Mouse (Mus musculus) megakaryocyte, embryonic 14.5 days (primary cell): ENCODE data around the gene Atg2a.

Experiments
- FLI1 ChIP-seq: IDR thresholded peaks from 2 replicates; pipeline ENCODE4 v1.6.1; 2012; ENCODE audit warnings: low read length, inconsistent platforms, mixed read lengths
- GATA1 ChIP-seq: IDR thresholded peaks from 3 replicates; pipeline ENCODE4 v1.6.1; 2012; ENCODE audit warnings: mixed read lengths, low read length, inconsistent platforms, borderline replicate concordance

GRCm38 (mm10) chr19:6233647-6234046 lies 7.8 kb upstream of the Atg2a start:
- TF ChIP-seq GATA1 = no peak
- no peak for TF ChIP-seq FLI1
